Mouse (Mus musculus): ENCODE measurements around the gene Matk. TPM values are rescaled to one million over a fixed set of nuclear protein-coding genes. Genes with fewer than 3 reads are reported as not detected.

Gene Matk
- polyA plus RNA-seq, 2 experiments: 1.1 to 1.6 TPM

GRCm38 (mm10) chr10:81297845-81298244 is 45.1 kb downstream of the Matk start:
- WGBS (ENCODE audit: insufficient replicate concordance): 24% methylated on average over 10 of the region's 10 CpGs
- no peak overlapping the region; the same call in 1 of the 2 replicates for H3K4me2 ChIP-seq (ENCODE audit: low read depth)
- no peak overlapping the region for H3K27ac ChIP-seq
- TF ChIP-seq CTCF (IDR thresholded peaks at IDR 0.05; ENCODE audit: low read depth): no peak
- TF ChIP-seq EP300 (IDR thresholded peaks at IDR 0.05; ENCODE audit: low read depth): no peak
- peaks cover 18 to 51% of the 10 kb centered on the region in 2 experiments for H3K4me1 ChIP-seq (replicated peaks; ENCODE audit: control insufficient read depth in 2 of 2, insufficient read depth in 2 of 2, low read length in 1 of 2)
- no peak for DNase-seq (ENCODE audit: low read depth in 3 of 3, low spot score in 3 of 3)
- H3K9ac ChIP-seq (replicated peaks): no peak overlapping the region
- no peaks in the 10 kb centered on the region for H3K27me3 ChIP-seq (ENCODE audit: control insufficient read depth, insufficient read depth, low read length)
- H3K36me3 ChIP-seq (replicated peaks; ENCODE audit: control insufficient read depth, insufficient read depth, low read depth): no peaks in the 10 kb centered on the region
- ATAC-seq (ENCODE audit: insufficient read depth): no peak
- H3K9me3 ChIP-seq (ENCODE audit: control insufficient read depth, low read length): no peaks in the 10 kb centered on the region
- H3K4me3 ChIP-seq (ENCODE audit: insufficient read depth in 1 of 2, low read depth in 2 of 2, low read length in 2 of 2): no peak overlapping the region

GRCm38 (mm10) chr10:81298369-81299100 is 45.8 kb downstream of the Matk start:
- TF ChIP-seq EP300 (IDR thresholded peaks at IDR 0.05; ENCODE audit: low read depth) (no peak), CTCF (IDR thresholded peaks at IDR 0.05; ENCODE audit: low read depth) (no peak)
- Histone ChIP-seq H3K4me2 (ENCODE audit: low read depth) (no peak overlapping the region), H3K9me3 (ENCODE audit: control insufficient read depth, low read length) (no peaks in the 10 kb centered on the region), H3K36me3 (replicated peaks; ENCODE audit: control insufficient read depth, insufficient read depth, low read depth) (no peaks in the 10 kb centered on the region), H3K4me3 (ENCODE audit: insufficient read depth in 1 of 2, low read depth in 2 of 2, low read length in 2 of 2) (no peak overlapping the region), H3K27ac (no peak overlapping the region; the same call in none of the 2 replicates), H3K4me1 (replicated peaks; ENCODE audit: control insufficient read depth in 2 of 2, insufficient read depth in 2 of 2, low read length in 1 of 2) (peaks cover 25 to 58% of the 10 kb centered on the region in 2 experiments), H3K9ac (replicated peaks) (no peak overlapping the region), H3K27me3 (ENCODE audit: control insufficient read depth, insufficient read depth, low read length) (no peaks in the 10 kb centered on the region)
- ATAC-seq (ENCODE audit: insufficient read depth): no peak
- 63% methylated on average over 17 of the region's 17 CpGs for WGBS (ENCODE audit: insufficient replicate concordance)
- DNase-seq (ENCODE audit: low read depth in 3 of 3, low spot score in 3 of 3): no peak

GRCm38 (mm10) chr10:81299585-81300351 is 47.0 kb downstream of the Matk start:
- DNase-seq (ENCODE audit: low read depth in 3 of 3, low spot score in 3 of 3) (no peak), ATAC-seq (ENCODE audit: insufficient read depth) (0 out of 2 replicates have a peak, but pooled peaks have one; percentile 2)
- H3K9me3 ChIP-seq (ENCODE audit: control insufficient read depth, low read length): no peaks in the 10 kb centered on the region
- H3K4me3 ChIP-seq (ENCODE audit: insufficient read depth in 1 of 2, low read depth in 2 of 2, low read length in 2 of 2): no peak overlapping the region
- H3K4me1 ChIP-seq (replicated peaks; ENCODE audit: control insufficient read depth in 2 of 2, insufficient read depth in 2 of 2, low read length in 1 of 2): peaks cover 19 to 54% of the 10 kb centered on the region in 2 experiments
- TF ChIP-seq CTCF (IDR thresholded peaks at IDR 0.05; ENCODE audit: low read depth) (peak; percentile 11; the same call in 1 of the 2 replicates), EP300 (IDR thresholded peaks at IDR 0.05; ENCODE audit: low read depth) (no peak)
- H3K27me3 ChIP-seq (ENCODE audit: control insufficient read depth, insufficient read depth, low read length): no peaks in the 10 kb centered on the region
- H3K36me3 ChIP-seq (replicated peaks; ENCODE audit: control insufficient read depth, insufficient read depth, low read depth): no peaks in the 10 kb centered on the region
- no peak overlapping the region; the same call in 1 of the 2 replicates for H3K4me2 ChIP-seq (ENCODE audit: low read depth)
- peak overlapping the region; percentile 4 for H3K27ac ChIP-seq
- 61% methylated on average over 14 of the region's 14 CpGs for WGBS (ENCODE audit: insufficient replicate concordance)
- H3K9ac ChIP-seq (replicated peaks): no peak overlapping the region

GRCm38 (mm10) chr10:81300352-81300907 is 47.7 kb downstream of the Matk start:
- H3K27ac ChIP-seq: peak overlapping the region; percentile 4
- no peaks in the 10 kb centered on the region for H3K9me3 ChIP-seq (ENCODE audit: control insufficient read depth, low read length)
- H3K4me3 ChIP-seq (ENCODE audit: insufficient read depth in 1 of 2, low read depth in 2 of 2, low read length in 2 of 2): no peak overlapping the region
- H3K9ac ChIP-seq (replicated peaks): no peak overlapping the region; the same call in 1 of the 2 replicates
- ATAC-seq (ENCODE audit: insufficient read depth) (peak; percentile 22; the same call in 1 of the 2 replicates), DNase-seq (ENCODE audit: low read depth in 3 of 3, low spot score in 3 of 3) (no peak)
- TF ChIP-seq CTCF (IDR thresholded peaks at IDR 0.05; ENCODE audit: low read depth): no peak
- TF ChIP-seq EP300 (IDR thresholded peaks at IDR 0.05; ENCODE audit: low read depth): no peak
- WGBS (ENCODE audit: insufficient replicate concordance): 76% methylated on average over 9 of the region's 9 CpGs
- H3K36me3 ChIP-seq (replicated peaks; ENCODE audit: control insufficient read depth, insufficient read depth, low read depth): no peaks in the 10 kb centered on the region
- peaks cover 19 to 50% of the 10 kb centered on the region in 2 experiments for H3K4me1 ChIP-seq (replicated peaks; ENCODE audit: control insufficient read depth in 2 of 2, insufficient read depth in 2 of 2, low read length in 1 of 2)
- H3K27me3 ChIP-seq (ENCODE audit: control insufficient read depth, insufficient read depth, low read length): no peaks in the 10 kb centered on the region
- peak overlapping the region; percentile 28; the same call in 1 of the 2 replicates for H3K4me2 ChIP-seq (ENCODE audit: low read depth)
